Mouse (Mus musculus) embryonic facial prominence, embryonic 13.5 days (tissue): ENCODE data around the gene Kxd1. TPM values are rescaled to one million over a fixed set of nuclear protein-coding genes. Genes with fewer than 3 reads are reported as not detected.

Experiments
- ATAC-seq: fragments of 200-750 bp; cut with Nextera tagmentation; 2 replicates; pipeline ENCODE4 v1.8.0; 2017; ENCODE audit warnings: low read depth; ENCODE audit not compliant: insufficient number of reproducible peaks, insufficient read depth, low FRiP score, low TSS enrichment
- H3K27ac ChIP-seq: fragments of 300-500 bp; sonication (generic); 2 replicates; pipeline ENCODE4 v1.5.1; 2015; ENCODE audit warnings: moderate library complexity, mild to moderate bottlenecking, inconsistent platforms
- H3K27me3 ChIP-seq: fragments of 300-500 bp; sonication (generic); 2 replicates; pipeline ENCODE4 v1.6.1; 2015; ENCODE audit warnings: mild to moderate bottlenecking, inconsistent platforms
- H3K36me3 ChIP-seq: fragments of 300-500 bp; sonication (generic); 2 replicates; pipeline ENCODE4 v1.6.1; 2015; ENCODE audit warnings: mild to moderate bottlenecking, inconsistent platforms
- H3K4me1 ChIP-seq: fragments of 300-500 bp; sonication (generic); 2 replicates; pipeline ENCODE4 v1.6.1; 2015; ENCODE audit warnings: inconsistent platforms
- H3K4me2 ChIP-seq: fragments of 300-500 bp; sonication (generic); 2 replicates; pipeline ENCODE4 v1.6.1; 2015; ENCODE audit warnings: moderate library complexity, mild to moderate bottlenecking, inconsistent platforms
- H3K4me3 ChIP-seq: fragments of 300-500 bp; sonication (generic); 2 replicates; pipeline ENCODE4 v1.5.1; 2015; ENCODE audit warnings: mild to moderate bottlenecking, inconsistent platforms
- H3K9ac ChIP-seq: fragments of 300-500 bp; sonication (generic); 2 replicates; pipeline ENCODE4 v1.6.1; 2015; ENCODE audit warnings: mild to moderate bottlenecking, inconsistent platforms
- H3K9me3 ChIP-seq: fragments of 300-500 bp; sonication (generic); 2 replicates; pipeline ENCODE4 v1.6.1; 2016; ENCODE audit warnings: inconsistent platforms
- WGBS: fragments of 180-500 bp; shearing (Covaris S2); methylation state at CpG from one replicate; pipeline ENCODE4 v1.1.7; 2015; ENCODE audit warnings: mixed read lengths; 5-methylcytosine and 5-hydroxymethylcytosine counted together
- polyA plus RNA-seq: library from polyadenylated mRNA; unstranded; fragments of >200 nt; fragmentation: Nextera tagmentation; extraction: Ambion mirVana; gene quantifications from 2 replicates; pipeline ENCODE4 v1.2.1, GENCODE M21; 2015

The Kxd1 gene
- polyA plus RNA-seq, 1 experiment from 2014 or later, result 59.9 TPM

DNA sequence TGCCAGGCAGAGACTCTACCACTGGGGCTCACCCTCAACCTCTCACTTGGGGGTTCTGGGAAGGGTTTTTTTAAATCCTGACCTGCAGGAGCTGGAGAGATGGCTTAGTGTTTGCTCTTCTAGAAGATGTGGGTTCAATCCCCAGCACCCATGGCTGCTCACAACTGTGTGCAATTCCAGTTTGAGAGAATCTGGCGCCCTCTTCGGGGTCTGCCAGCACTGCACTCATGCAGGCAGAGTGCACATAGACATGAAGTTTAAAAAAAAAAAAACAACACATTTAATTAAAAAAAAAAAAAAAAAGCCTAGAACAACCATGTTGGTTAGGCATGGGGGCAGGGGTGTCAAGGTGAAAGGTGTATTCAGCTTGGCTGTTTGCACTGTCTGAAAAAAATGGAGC, 2.6 kb upstream of the Kxd1 start:
- Histone ChIP-seq H3K9ac (no peak overlapping the region), H3K4me2 (no peak overlapping the region), H3K36me3 (peaks cover 62% of the 10 kb centered on the region)

DNA sequence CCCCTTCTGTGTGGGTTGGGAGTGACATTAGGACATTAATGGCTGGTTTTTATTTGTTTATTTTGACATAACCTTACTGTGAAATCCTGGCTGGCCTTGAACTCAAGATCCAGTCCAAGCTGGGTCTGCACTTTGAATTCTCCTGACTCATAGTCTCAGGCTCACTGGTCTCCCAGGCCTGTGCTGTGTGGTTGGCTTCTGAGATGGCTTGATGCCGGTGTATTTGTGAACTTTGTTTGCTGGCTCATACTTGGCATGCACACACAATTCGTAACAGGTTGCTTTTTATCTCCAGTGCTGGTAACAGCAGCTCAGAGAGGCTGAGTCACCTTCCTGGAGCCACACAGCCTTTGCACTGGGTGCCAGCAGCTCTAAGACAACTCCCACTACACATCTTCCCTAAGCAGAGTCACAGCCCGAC, 2.0 kb upstream of the Kxd1 start:
- Histone ChIP-seq H3K4me1 (peaks cover 27% of the 10 kb centered on the region), H3K4me2 (no peak overlapping the region), H3K27ac (no peak overlapping the region), H3K9ac (no peak overlapping the region), H3K36me3 (peaks cover 56% of the 10 kb centered on the region), H3K9me3 (no peaks in the 10 kb centered on the region), H3K27me3 (no peaks in the 10 kb centered on the region), H3K4me3 (no peak overlapping the region)
- WGBS, result 94% methylated on average over 3 of the region's 3 CpGs
- no peak for ATAC-seq

More for the DNA sequence above, 2.6 kb upstream of the Kxd1 start:
- Histone ChIP-seq H3K27ac (no peak overlapping the region), H3K4me3 (no peak overlapping the region), H3K9me3 (no peaks in the 10 kb centered on the region), H3K27me3 (no peaks in the 10 kb centered on the region), H3K4me1 (peaks cover 27% of the 10 kb centered on the region)
- no peak for ATAC-seq
- WGBS, result 89% methylated on average over 2 of the region's 2 CpGs

GRCm38 (mm10) chr8:70529299-70529698, 1.5 kb upstream of the Kxd1 start:
- Histone ChIP-seq H3K4me2 (peak overlapping the region; percentile 11; the same call in 1 of the 2 replicates), H3K27ac (no peak overlapping the region), H3K4me1 (peaks cover 27% of the 10 kb centered on the region), H3K36me3 (peaks cover 52% of the 10 kb centered on the region), H3K9me3 (no peaks in the 10 kb centered on the region), H3K4me3 (0 out of 2 replicates have a peak overlapping the region, but pooled peaks have one; percentile 6), H3K27me3 (no peaks in the 10 kb centered on the region), H3K9ac (peak overlapping the region; percentile 44; the same call in 1 of the 2 replicates)
- WGBS, result 83% methylated on average over 5 of the region's 5 CpGs
- no peak for ATAC-seq

DNA sequence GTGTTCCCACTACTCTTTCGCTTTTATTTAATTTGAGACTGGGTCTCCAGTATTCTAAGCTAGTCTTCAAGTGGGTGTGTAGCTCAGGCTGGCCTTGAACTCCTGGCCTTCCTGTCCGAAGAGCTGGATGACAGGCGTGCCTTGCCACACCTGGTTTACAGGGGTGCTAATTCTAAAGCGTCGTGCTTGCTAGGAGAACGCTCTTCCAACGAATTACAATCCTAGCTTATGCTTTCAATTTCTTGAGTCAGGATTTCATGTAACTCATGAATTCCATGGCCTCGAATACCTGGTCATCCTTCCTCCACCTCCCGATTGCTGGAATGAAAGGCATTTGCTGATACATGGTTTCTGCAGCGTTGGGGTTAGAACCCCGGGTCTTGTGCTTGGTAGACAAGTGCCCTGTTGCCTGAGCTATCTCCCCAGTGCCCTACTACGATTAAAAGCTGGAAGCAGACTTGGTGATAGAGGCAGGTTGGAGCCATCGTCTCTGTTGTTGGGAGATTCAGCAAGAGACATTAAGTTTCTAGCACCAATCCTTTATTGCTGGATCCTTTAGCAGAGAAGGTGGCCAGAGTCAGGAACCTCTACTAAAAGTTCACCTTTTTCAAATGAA, 534 bp upstream of the Kxd1 start:
- no peaks in the 10 kb centered on the region for H3K27me3 ChIP-seq
- peak overlapping the region; percentile 84 for H3K27ac ChIP-seq
- H3K9ac ChIP-seq, result peak overlapping the region; percentile 95
- WGBS, result 31% methylated on average over 13 of the region's 13 CpGs
- H3K36me3 ChIP-seq, result peaks cover 42% of the 10 kb centered on the region
- peaks cover 30% of the 10 kb centered on the region for H3K4me1 ChIP-seq
- no peaks in the 10 kb centered on the region for H3K9me3 ChIP-seq
- H3K4me2 ChIP-seq, result peak overlapping the region; percentile 65
- peak overlapping the region; percentile 62 for H3K4me3 ChIP-seq
- ATAC-seq, result no peak

DNA sequence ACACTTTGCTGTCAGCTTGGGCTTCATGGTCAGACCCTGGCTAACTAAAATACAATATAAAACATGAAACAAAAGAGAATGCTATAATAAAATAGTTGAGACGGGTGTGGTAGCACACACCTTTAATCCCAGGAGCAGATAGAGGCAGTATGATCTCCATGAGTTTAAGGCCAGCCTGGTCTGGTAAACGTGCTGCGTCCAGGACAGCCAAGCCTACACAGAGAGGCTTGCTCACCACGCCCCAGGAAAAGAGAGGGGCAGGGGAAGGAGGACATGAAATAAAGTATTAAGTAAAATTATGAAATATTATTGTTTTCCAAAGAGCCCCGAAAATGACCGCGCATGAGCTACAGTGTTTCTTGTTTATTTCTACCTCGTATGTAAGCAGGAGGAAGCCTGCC, 645 bp downstream of the Kxd1 start:
- H3K4me3 ChIP-seq, result peak overlapping the region; percentile 62
- peak overlapping the region; percentile 65 for H3K4me2 ChIP-seq
- H3K9me3 ChIP-seq, result no peaks in the 10 kb centered on the region
- no peaks in the 10 kb centered on the region for H3K27me3 ChIP-seq
- peaks cover 30% of the 10 kb centered on the region for H3K36me3 ChIP-seq
- H3K9ac ChIP-seq, result peak overlapping the region; percentile 95
- ATAC-seq, result no peak
- peak overlapping the region; percentile 84 for H3K27ac ChIP-seq
- 2% methylated on average over 8 of the region's 8 CpGs for WGBS
- H3K4me1 ChIP-seq, result peaks cover 35% of the 10 kb centered on the region

GRCm38 (mm10) chr8:70522592-70523403, 5.0 kb downstream of the Kxd1 start:
- peaks cover 13% of the 10 kb centered on the region; the same call in 1 of the 2 replicates for H3K36me3 ChIP-seq
- peak overlapping the region; percentile 85 for H3K9ac ChIP-seq

GRCm38 (mm10) chr8:70519606-70520005, 8.2 kb downstream of the Kxd1 start:
- Histone ChIP-seq H3K27ac (no peak overlapping the region), H3K9ac (no peak overlapping the region), H3K27me3 (no peaks in the 10 kb centered on the region), H3K4me3 (no peak overlapping the region), H3K36me3 (peaks cover 28% of the 10 kb centered on the region), H3K4me1 (peaks cover 12% of the 10 kb centered on the region), H3K9me3 (no peaks in the 10 kb centered on the region), H3K4me2 (no peak overlapping the region)
- ATAC-seq, result no peak
- WGBS, result 71% methylated on average over 2 of the region's 2 CpGs

More at GRCm38 (mm10) chr8:70522592-70523403, 5.0 kb downstream of the Kxd1 start:
- H3K27ac ChIP-seq, result peak overlapping the region; percentile 86
- WGBS, result under 1% methylated on average over 51 of the region's 51 CpGs
- peak overlapping the region; percentile 77 for H3K4me2 ChIP-seq
- H3K9me3 ChIP-seq, result no peaks in the 10 kb centered on the region
- peak overlapping the region; percentile 81 for H3K4me3 ChIP-seq
- H3K4me1 ChIP-seq, result peaks cover 22% of the 10 kb centered on the region
- H3K27me3 ChIP-seq, result no peaks in the 10 kb centered on the region
- peak; percentile 84 for ATAC-seq

DNA sequence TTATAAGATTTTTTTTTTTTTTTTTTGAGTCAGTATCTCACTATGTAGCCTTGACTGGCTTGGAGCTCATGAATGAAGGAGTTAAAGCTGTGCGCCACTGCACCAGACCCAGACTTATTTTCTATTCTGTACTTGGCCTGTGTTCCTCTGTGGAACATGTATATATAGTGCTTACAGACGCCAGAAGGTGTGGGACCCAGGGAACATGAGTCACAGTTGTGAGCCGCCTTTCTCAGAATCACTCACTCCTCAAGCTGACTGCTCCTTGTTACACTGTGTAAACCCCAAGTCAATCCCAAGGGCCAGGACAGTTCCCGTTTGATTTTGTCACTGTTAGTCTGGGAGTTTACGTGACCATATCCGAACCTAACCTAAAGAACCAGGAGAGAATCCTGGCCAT, 8.7 kb downstream of the Kxd1 start:
- 90% methylated on average over 6 of the region's 6 CpGs for WGBS

GRCm38 (mm10) chr8:70517940-70518643, 9.7 kb downstream of the Kxd1 start:
- H3K27me3 ChIP-seq, result no peaks in the 10 kb centered on the region
- WGBS, result 56% methylated on average over 10 of the region's 10 CpGs
- no peaks in the 10 kb centered on the region for H3K9me3 ChIP-seq
- no peak overlapping the region for H3K4me3 ChIP-seq
- H3K9ac ChIP-seq, result no peak overlapping the region
- H3K36me3 ChIP-seq, result peaks cover 41% of the 10 kb centered on the region
- ATAC-seq, result no peak
- no peak overlapping the region for H3K4me2 ChIP-seq
- peak overlapping the region; percentile 33; the same call in 1 of the 2 replicates for H3K27ac ChIP-seq
- H3K4me1 ChIP-seq, result peaks cover 8% of the 10 kb centered on the region

More for the DNA sequence above, 8.7 kb downstream of the Kxd1 start:
- no peak for ATAC-seq
- Histone ChIP-seq H3K27ac (no peak overlapping the region), H3K4me2 (no peak overlapping the region), H3K4me3 (no peak overlapping the region), H3K9ac (no peak overlapping the region), H3K4me1 (peaks cover 12% of the 10 kb centered on the region), H3K27me3 (no peaks in the 10 kb centered on the region), H3K36me3 (peaks cover 33% of the 10 kb centered on the region), H3K9me3 (no peaks in the 10 kb centered on the region)

DNA sequence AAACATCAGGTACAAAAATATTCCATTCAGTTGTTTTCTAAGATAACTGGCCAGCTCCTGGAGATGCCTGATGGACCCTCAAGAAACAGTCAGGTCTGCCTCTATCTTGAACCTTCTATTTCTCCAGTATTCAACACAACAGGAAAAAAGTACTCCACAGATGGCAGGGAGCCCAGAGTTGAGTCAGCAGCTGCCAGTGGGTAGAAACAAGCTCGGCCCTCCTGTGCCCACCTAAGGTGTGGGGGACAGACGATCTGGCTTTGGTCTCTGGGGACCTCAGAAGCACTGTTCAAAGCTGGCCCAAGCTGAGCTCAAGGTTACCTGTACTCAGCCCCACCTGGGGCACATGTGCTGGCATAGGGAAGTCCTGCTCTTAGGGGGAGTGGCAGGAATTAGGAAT, 14.3 kb downstream of the Kxd1 start:
- Histone ChIP-seq H3K27me3 (no peaks in the 10 kb centered on the region), H3K36me3 (peaks cover 53% of the 10 kb centered on the region), H3K9me3 (no peaks in the 10 kb centered on the region), H3K4me2 (no peak overlapping the region), H3K4me3 (no peak overlapping the region), H3K9ac (0 out of 2 replicates have a peak overlapping the region, but pooled peaks have one; percentile 40), H3K27ac (no peak overlapping the region), H3K4me1 (peaks cover 18% of the 10 kb centered on the region)
- WGBS, result 69% methylated on average over 2 of the region's 2 CpGs
- no peak for ATAC-seq

DNA sequence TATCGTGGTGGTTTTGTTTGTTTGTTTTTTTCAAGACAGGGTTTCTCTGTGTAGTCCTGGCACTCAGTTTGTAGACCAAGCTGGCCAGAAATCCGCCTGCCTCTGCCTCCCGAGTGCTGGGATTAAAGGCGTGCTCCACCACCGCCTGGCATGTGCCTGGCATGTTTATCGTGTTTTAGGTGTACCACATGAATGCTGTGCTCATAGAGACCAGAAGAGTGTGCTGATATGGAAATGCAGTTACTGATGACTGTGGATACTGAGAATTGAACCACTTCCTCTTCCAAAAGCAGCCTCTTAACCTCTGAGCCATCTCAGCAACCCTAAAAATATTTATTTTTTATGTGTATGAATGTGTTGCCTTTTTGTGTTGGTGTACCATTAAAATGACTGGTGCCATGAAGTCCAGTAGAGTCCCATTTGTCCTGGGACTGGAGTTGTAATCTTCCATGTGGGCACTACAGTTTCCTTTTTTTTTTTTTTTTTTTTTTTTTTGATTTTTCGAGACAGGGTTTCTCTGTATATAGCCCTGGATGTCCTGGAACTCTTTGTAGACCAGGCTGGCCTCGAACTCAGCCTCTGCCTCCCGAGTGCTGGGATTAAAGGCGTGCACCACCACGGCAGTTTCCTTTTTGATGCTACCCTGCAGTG, 15.4 kb downstream of the Kxd1 start:
- no peak for ATAC-seq
- peaks cover 22% of the 10 kb centered on the region for H3K4me1 ChIP-seq
- no peaks in the 10 kb centered on the region for H3K27me3 ChIP-seq
- no peak overlapping the region for H3K9ac ChIP-seq
- H3K4me2 ChIP-seq, result no peak overlapping the region
- no peak overlapping the region for H3K4me3 ChIP-seq
- H3K9me3 ChIP-seq, result no peaks in the 10 kb centered on the region
- H3K36me3 ChIP-seq, result peaks cover 54% of the 10 kb centered on the region
- no peak overlapping the region for H3K27ac ChIP-seq
- 94% methylated on average over 11 of the region's 11 CpGs for WGBS
